Mouse (Mus musculus) lung, postnatal 0 days (tissue): ENCODE data around the gene Emilin2.

Source experiments
- CTCF ChIP-seq: IDR thresholded peaks from 2 replicates; pipeline ENCODE4 v1.5.1; 2016; ENCODE audit warnings: antibody characterized with exemption, mild to moderate bottlenecking
- EP300 ChIP-seq: IDR thresholded peaks from 2 replicates; pipeline ENCODE4 v1.6.1; 2016; ENCODE audit warnings: antibody characterized with exemption, mild to moderate bottlenecking, control low read depth

DNA sequence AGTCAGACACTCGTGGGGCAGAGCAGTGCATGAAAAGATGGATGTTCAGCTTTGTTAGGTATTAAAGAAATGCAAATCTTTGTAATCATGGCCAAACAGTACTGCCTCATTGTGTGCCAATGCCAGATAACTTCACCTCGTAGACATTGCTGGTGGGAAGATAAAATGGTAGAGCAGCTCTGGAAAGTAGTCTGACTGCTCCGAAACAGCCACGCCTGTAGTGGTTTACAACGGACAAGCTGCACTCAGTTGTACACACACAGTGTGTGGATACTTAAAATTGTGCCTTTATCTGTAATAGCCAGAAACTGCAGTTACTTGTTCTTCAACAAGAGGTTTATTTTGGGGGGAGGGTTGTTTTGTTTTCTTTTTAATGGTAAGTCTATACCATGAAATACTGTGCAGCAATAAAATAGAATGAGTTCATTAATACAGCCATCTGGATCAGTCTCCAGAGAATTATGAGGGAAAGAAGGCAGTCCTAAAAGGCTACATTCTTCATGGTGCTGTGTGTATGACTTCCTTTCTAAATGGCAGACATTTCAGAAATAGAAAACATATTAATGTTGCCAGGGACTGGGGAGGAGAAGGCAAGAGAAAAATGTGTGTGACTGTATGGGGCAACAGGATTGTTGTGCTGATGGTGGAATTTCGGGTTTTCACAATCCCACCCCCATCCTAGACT is 99.7 kb downstream of the Emilin2 start:
- TF ChIP-seq CTCF (no peak), EP300 (no peak)
